Mouse (Mus musculus) regulatory T cell (primary cell): ENCODE results near the gene Glrx.

ENCODE experiments used
- in situ Hi-C: fragments of 300-600 bp; cut with MboI, MseI; formaldehyde crosslinking; loops from one replicate; pipeline ENCODE4 v1.15.1; 2025; ENCODE audit warnings: high pct_unique_total_duplicates

Gene Glrx

DNA sequence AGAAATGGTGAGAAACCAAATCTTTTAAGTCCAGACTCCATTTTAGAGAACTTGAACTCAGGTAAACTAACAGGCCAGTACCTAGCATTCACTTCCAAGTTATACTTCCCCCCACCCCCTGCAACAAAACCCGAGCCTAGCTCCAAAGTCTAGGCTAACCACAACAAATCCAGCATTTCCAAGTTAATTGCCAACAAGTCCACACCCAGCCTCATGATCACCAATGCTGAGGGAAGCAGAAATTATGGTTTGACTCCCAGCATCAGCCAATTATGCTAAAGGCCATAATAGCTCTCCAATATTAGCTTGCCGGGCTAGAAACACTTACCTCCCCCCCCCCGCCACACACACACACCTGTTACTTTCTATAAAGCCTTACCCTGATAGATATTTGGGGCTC, 40.1 kb downstream of the Glrx start:
- in situ Hi-C loops: no loop called here

DNA sequence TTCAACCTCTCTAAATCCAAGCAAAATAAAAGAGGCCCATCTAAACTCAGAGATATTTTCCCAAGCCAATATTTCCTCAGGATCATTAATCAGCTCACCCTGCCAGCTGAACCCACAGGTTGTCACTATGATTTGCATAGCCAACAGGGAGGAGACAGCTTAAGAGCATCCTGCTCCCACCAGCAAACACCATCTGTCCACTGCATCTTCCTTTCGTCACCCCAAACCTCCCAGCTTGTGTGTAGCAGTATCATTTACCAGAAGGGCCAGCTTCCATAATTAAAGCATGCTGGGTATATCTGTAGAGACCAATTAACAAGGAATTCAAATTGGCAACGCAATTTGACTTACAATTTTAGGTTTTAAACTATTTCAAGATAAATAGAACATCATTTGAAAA, 40.8 kb downstream of the Glrx start:
- in situ Hi-C loops: no loop called here

DNA sequence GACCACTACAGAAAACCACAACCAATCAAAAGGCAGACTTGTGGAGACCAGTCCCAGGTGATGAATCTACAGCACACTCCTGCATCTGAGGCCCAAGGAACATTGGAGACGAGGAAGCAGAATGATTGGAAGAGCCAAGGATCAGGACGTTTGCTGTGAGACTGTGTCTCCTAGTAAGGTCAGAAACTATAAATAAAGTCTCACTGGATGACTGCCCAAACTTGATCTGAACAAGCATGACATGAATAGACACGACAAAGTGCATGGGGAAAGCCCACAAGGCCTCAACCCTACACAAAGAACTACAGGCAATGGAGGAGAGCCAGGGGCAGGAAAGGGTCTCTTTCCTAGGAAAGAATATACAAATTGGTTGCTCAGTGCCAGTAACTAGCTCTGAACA, 44.1 kb downstream of the Glrx start:
- in situ Hi-C loops: no loop called here

DNA sequence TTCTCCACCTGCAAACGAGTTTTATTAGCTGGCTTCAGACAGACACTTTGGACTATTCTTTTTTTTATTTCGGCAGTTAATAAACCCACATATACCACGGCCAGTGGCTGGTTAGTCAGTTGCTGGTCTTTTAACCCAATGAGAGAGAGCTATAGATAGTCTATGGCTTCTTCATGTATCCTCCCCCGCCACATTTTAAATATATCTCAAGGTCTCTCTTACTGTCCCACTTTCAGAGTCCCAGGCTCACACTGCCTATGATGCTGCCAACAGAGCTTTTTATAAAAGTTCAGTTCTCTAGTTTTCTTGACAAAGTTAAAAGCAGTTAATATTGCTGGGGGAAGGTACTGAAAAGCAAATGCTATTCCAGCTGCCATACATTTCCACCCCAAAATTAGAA, 52.2 kb downstream of the Glrx start:
- in situ Hi-C loops: no loop called here

DNA sequence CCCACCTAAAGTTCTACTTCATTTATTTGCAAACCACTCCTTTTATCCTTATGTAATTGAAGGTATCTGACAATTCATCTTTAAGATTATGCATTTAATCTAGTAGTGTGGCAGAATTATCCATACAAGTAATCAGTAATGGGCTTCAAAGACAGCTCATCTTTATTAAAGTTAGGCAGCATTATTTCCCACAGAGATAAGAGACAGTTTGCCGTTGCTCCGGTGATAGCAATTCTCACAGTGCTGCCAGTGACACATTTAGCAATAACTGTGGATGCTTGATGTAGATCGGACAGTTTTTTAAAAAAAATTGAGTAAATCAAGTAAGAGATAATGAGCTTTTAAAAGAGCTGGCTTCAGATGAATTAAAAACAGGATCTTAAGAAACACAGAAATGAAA, 52.6 kb downstream of the Glrx start:
- in situ Hi-C loops: no loop called here

DNA sequence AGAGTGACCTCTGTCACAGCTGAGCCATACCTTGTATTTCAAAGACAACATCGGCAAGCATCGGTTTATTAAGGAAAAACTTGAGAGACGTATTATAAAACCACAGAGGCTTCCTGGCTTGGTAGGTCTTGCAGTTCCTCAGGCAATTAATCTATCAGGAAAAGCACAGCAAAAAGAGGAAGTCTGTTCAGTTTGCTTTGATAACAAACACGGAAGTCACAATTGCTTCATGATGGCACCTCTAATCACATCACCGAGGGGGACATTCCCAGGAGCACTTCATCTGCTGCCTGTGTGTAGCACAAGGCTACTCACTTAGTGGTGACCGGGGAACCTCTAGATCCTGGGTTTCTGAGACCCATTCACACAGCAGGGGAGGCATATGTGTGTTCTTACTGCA, 53.2 kb downstream of the Glrx start:
- in situ Hi-C loops: no loop called here
